Mouse (Mus musculus) T-cell, adult 2 months (primary cell): Measurements from ENCODE around the gene Mki67.

ENCODE experiments used
- DNase-seq: peaks from one replicate; pipeline ENCODE4 v3.0.0; 2022; ENCODE audit warnings: low spot score

Gene Mki67

DNA sequence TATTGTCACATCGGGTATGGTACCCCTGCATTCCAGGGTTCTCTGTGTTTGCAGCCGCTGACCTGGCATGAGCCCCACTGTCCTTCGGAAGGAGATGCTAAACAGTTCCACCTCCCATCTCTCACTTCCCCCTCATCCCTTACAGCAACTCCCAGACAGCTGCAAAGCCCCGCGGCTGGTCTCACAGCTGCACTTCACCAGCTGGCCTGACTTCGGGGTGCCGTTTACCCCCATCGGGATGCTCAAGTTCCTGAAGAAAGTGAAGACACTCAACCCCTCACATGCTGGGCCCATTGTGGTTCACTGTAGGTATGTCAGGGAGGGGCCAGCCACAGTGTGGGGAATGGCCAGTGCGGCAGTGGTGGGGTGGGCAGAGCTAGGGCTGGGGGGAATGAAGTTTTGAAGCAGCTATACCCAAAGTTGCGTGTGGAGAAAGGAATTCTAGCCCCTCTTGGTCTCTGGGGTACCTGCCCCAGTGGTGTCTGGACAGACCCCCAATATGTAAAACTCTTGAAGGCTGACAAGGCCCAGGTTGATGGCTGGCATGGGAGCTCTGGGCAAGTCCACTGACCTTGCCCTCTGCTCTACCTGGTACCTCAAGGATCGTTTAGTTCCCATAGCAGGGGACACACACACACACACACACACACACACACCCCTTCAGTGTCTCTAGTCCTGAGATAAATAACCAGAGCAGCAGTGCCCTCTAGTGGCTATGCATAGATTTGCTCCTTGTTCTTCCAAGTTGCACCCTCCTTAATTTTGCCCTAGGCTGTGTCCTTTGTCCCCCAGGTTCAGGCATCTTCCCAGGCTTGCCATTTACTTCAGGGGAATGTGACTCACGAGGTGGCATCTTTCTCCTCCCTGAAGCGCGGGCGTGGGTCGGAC, 47.1 kb downstream of the Mki67 start:
- DNase-seq = peak; percentile 72

DNA sequence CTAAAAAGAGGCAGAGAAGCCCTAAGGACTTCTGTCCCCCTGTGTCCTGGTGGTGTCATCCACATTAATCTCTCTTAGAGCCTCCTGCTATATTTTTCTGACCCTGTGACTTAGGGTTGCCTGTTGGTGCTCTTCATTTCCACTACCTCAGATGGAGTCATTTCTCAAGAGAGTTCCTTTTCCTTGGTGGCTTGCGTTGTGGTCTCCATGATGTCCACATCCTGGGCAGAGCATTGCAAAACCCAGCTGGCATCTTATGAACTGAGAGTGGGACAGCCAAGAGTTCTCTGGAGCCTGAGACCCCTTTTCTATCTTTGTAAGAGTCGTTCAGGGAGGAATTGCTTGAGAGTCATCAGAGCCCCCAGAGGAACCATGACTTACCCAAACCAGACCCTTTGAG, 49.8 kb downstream of the Mki67 start:
- DNase-seq = no peak

GRCm38 (mm10) chr7:135664211-135664610, 52.0 kb downstream of the Mki67 start:
- DNase-seq = no peak

- DNase-seq = no peak
Observed at GRCm38 (mm10) chr7:135660314-135660713, 55.8 kb downstream of the Mki67 start.

GRCm38 (mm10) chr7:135659314-135659935, 56.7 kb downstream of the Mki67 start:
- peak; percentile 56 for DNase-seq

GRCm38 (mm10) chr7:135658150-135658549, 58.0 kb downstream of the Mki67 start:
- DNase-seq = no peak

DNA sequence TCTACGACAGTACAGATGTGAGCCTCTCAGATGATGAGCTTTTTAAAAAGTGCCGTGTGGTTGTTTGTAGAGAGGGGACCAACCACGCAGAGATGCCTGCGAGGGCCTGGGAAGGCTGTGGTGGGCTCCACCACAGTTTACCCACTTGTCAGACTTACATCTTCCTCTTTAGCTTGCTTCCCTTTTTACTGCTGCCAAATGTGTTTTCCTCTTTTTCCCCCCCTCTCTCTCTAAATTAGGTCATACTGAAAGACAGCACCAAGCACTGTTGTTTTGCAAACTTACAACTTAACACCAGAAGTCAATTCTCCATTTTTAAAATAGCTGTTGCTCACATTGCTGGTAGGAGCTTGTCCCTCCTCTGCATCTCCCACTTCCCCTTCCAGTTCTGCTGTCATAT, 61.0 kb downstream of the Mki67 start:
- DNase-seq = no peak

GRCm38 (mm10) chr7:135654288-135654687, 61.9 kb downstream of the Mki67 start:
- DNase-seq = no peak

DNA sequence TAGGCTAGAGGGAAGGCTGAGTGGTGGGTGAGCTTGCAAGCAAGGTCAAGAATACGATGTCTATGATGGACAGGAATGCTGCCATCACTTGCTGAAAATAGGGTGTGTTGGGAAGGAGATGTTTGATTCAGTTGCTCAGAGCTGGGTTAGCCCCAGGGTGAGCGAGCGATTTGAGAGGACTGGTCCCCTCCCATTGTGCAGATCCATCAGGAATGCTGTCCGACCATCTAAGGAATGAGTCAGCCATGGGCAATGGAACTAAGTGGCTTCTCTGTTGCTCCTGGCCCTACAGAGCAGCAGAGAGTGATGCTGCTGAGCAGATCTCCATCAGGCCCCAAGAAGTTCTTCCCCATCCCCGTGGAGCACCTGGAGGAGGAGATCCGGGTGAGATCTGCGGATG, 62.6 kb downstream of the Mki67 start:
- no peak for DNase-seq

DNA sequence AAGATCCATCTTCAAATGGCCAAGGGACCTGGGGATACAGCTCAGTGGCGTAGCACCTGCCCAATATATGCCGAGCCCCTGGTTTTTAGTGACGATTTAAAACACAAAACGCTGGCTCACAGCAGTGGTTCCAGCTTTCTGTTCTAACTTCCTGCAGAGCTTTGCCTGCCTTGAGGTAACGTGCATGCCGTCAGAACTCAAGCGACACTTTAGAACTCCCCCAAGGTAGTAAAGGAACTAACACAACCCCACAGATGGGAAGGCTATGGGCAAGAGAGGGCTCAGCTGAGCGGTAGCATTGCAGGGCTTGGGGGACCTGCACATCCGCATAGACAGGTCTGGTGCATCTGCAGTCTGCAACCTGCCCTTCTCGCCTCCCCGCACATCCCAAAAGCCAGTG, 63.4 kb downstream of the Mki67 start:
- DNase-seq = peak; percentile 52

DNA sequence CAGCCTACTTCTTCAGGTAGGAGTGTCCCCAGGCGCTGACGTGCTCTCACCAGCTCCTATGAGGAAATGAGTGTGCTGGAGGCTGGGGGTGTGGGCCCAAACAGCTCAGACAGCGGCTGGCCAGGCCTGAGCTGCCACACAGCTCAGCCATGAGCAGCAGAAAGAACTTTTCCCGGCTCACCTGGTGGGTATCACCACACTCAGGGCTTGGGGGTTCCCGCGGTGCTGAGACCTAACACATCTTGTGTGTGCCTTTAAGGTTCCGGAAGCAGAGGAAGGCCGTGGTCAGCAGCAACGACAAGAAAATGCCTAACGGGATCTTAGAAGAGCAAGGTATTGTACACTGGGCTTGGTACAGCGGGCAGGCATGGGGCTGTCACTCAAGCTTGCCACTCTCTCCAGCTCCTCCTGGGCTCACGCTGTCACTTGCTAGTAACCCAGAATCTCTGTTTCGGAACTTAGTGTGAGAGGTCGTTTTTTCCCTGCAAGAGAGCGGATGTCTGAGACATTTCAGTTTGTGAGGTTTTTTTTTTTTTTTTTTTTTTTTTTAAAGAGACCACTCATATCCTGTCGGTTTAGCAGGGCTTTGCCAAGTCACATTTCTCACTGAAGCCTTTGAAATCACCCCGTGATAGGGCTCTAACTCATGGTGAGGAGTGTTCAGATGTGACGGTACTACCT, 64.2 kb downstream of the Mki67 start:
- DNase-seq = peak; percentile 68

- DNase-seq = no peak
Observed at GRCm38 (mm10) chr7:135650061-135650460, 66.1 kb downstream of the Mki67 start.

DNA sequence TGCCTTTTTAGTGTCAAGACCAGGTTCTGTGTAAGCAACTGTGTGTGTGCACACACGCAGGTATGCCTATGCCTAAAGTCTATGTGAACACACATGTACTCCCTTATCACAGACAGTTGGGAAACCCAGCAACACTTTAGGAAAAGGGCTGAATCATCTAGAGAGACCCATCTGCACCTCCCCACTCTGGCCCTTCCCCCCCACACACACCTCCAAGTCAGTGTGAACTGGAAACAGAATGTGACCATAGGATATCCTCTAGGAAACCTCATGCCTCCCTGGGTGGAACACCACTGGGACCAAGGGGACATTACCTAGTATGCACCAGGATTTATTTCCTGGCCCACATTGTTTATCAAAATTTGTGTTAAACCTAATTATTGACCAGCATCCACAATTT, 66.9 kb downstream of the Mki67 start:
- DNase-seq = no peak

- no peak for DNase-seq
Observed at GRCm38 (mm10) chr7:135648821-135649220, 67.3 kb downstream of the Mki67 start.

DNA sequence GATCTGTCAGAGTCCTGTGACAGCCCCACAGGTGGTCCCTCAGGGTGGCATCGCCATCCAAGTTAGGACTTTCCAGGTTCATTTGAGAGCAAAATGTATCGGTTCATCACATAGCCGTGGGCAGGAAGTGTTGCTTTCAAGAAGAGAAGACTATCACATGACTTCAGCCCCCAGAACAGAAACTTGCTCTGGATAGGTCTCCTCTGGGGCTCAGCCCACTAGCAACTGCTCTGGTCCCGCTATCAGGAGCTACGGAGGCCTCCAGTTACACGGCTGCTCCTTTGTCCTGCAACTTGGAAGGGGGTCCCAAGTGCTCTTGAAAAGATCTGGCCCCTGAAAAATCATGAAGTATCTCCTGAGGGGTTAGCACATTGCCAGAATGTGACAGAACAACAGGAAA, 69.2 kb downstream of the Mki67 start:
- peak; percentile 63 for DNase-seq

DNA sequence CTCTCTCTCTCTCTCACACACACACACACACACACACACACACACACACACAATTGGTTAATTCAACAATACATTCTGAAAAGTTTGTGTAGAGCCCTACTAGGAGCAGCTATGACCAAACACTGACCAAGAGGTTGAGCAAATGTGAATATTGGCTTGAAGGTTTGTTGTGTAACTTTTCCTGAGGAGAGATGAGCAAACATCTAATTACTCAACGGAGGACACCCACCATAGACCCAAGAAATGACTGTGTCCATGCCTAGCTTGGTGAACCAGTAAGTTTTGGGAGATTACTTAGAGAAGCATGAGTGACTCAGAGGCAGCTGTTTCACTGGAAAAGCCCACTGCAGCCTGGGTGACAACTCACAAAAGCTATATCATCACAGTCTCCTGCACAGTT, 71.7 kb downstream of the Mki67 start:
- no peak for DNase-seq

DNA sequence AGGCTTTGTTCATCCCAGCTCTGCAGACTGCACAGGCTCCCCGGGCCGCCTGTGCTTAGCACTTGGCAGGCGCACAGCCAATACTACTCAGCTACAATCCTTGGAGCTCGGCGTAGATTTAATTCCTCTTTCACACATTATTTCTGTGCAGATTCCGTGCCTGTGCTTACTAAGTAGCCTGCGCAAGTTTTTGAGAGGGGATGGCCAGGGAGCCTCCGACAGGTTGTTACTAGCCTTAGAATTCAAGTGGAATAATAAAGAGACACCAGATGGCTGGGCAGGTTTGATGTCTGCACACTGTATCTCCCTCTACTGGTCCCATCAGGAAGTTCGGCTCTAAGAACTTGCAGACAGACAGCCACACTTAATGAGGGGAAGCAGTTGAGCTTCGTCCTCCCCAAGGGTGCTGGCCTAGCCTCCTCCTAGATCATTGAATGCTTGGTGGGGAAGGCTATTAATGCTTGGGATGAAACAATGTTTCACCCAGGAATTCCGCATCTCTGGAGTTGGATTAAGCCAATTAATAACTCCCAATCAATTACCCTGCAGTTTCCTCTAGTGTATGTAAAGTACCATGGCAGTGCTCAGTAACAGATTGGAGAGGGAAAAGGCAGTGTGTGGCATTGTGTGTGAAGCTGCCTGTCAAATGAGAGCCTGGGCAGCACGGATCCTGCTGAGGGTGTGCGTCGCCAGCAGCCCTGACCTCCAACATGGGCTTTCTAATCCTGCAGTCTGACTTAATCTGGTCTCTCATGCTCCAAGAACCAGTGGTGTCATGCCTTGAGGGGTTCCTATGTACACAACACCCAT, 74.3 kb downstream of the Mki67 start:
- DNase-seq = peak; percentile 34
